Mouse (Mus musculus) intestine, postnatal 0 days (tissue): ENCODE measurements around the gene Etfdh. TPM values are rescaled to one million over a fixed set of nuclear protein-coding genes. Genes with fewer than 3 reads are reported as not detected.

ENCODE experiments used
- ATAC-seq: fragments of 200-750 bp; cut with Nextera tagmentation; 2 replicates; pipeline ENCODE4 v1.8.0; 2017; ENCODE audit warnings: mild to moderate bottlenecking, moderate TSS enrichment, moderate library complexity
- H3K27ac ChIP-seq: fragments of 300-500 bp; sonication (generic); 2 replicates; pipeline ENCODE4 v1.5.1; 2014; ENCODE audit warnings: mild to moderate bottlenecking, low read depth, low read length, moderate library complexity
- H3K27me3 ChIP-seq: fragments of 300-500 bp; sonication (generic); replicated peaks from 2 replicates; pipeline ENCODE4 v1.6.1; 2014; ENCODE audit warnings: low read length, mixed read lengths; ENCODE audit not compliant: control insufficient read depth, insufficient read depth
- H3K36me3 ChIP-seq: fragments of 300-500 bp; sonication (generic); 2 replicates; pipeline ENCODE4 v1.6.1; 2014; ENCODE audit warnings: mild to moderate bottlenecking, moderate library complexity; ENCODE audit not compliant: control insufficient read depth, insufficient read depth
- H3K4me1 ChIP-seq: fragments of 300-500 bp; sonication (generic); replicated peaks from 2 replicates; pipeline ENCODE4 v1.6.1; 2014; ENCODE audit warnings: antibody characterized with exemption, low read length, mixed read lengths; ENCODE audit not compliant: control insufficient read depth, insufficient read depth
- H3K4me2 ChIP-seq: fragments of 300-500 bp; sonication (generic); replicated peaks from 2 replicates; pipeline ENCODE4 v1.6.1; 2014; ENCODE audit warnings: low read depth, mild to moderate bottlenecking, moderate library complexity
- H3K4me3 ChIP-seq: fragments of 300-500 bp; sonication (generic); 2 replicates; pipeline ENCODE4 v1.5.1; 2014; ENCODE audit warnings: low read depth, low read length
- H3K9ac ChIP-seq: fragments of 300-500 bp; sonication (generic); 2 replicates; pipeline ENCODE4 v1.6.1; 2014; ENCODE audit warnings: mild to moderate bottlenecking, low read depth, low read length
- H3K9me3 ChIP-seq: fragments of 300-500 bp; sonication (generic); 2 replicates; pipeline ENCODE4 v1.6.1; 2016; ENCODE audit warnings: mixed run types; ENCODE audit not compliant: control insufficient read depth
- CTCF ChIP-seq: sonication (generic); IDR thresholded peaks from 2 replicates; pipeline ENCODE4 v1.5.1; 2016; ENCODE audit warnings: low read depth, mild to moderate bottlenecking, control low read depth, antibody characterized with exemption, moderate library complexity
- WGBS: fragments of 180-500 bp; shearing (Covaris S2); extraction: QIAGEN DNeasy Blood & Tissue Kit; methylation state at CpG from one replicate; pipeline ENCODE4 v1.1.7; 2014; 5-methylcytosine and 5-hydroxymethylcytosine counted together
- polyA plus RNA-seq: library from polyadenylated mRNA; unstranded; fragments of >200 nt; fragmentation: Nextera tagmentation; extraction: Ambion mirVana; gene quantifications from 2 replicates; pipeline ENCODE4 v1.2.1, GENCODE M21; 2015

Gene Etfdh
- polyA plus RNA-seq, 1 experiment from 2014 or later: 111 TPM

DNA sequence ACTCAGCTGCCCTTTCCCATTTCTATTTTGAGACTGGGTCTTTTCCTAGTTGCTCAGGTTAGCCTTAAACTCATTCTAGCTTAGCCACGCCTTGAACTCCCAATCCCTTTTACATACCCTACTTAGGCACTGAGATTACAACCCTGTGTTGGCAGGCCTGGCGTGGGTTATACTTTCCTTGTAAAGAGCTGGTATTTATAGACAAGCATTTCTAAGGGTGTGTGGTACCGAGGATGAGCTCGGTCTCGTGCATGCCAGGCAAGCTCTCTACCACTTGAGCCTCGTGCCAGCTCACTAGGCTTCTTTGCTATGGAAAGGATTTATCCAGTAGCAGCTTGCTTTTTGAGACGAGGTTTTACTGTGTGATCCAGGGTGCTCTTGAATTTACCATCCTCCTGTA, 33.8 kb downstream of the Etfdh start:
- TF ChIP-seq CTCF: no peak
- Histone ChIP-seq H3K9ac (no peak overlapping the region), H3K27ac (no peak overlapping the region), H3K4me3 (no peak overlapping the region), H3K9me3 (no peaks in the 10 kb centered on the region), H3K4me1 (no peaks in the 10 kb centered on the region), H3K4me2 (no peak overlapping the region), H3K27me3 (no peaks in the 10 kb centered on the region), H3K36me3 (peaks cover 36% of the 10 kb centered on the region)
- ATAC-seq: no peak
- WGBS: 90% methylated on average over 7 of the region's 7 CpGs

DNA sequence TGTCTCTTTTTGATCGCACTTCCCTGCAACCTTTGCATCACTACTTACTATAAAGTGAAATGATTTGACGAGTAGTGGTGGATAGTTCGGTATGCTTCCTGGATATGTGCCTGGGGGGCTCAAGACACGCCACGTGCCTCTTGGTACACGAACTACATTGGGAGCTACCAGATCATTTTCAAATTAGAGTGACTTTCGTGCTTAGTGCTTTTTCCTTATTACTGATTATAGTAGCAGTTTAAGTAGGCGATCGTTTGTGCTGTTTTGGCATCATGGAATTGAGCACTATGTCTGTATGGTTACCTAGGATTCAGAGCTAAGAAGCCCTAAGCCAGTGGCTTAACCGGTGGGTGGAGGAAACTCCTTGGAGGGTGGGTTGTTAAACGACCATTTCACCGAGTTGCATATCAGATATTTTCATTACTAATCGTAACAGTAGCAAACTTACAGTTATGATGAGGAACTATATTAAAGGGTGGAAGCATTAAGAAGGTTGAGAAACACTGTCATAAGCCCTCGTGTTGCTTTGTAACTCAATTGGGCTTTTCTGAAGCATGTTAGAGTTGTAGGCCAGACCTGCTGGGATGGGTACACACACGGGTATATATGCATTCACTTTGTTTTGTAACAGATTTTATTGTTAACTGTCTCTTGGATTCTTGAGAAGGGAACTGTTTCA, 37.4 kb downstream of the Etfdh start:
- Histone ChIP-seq H3K4me2 (peak overlapping the region; percentile 68), H3K27me3 (no peaks in the 10 kb centered on the region), H3K4me1 (no peaks in the 10 kb centered on the region), H3K27ac (peak overlapping the region; percentile 86), H3K9ac (peak overlapping the region; percentile 87), H3K36me3 (peaks cover 20% of the 10 kb centered on the region), H3K4me3 (peak overlapping the region; percentile 93), H3K9me3 (no peaks in the 10 kb centered on the region)
- under 1% methylated on average over 15 of the region's 15 CpGs for WGBS
- TF ChIP-seq CTCF: no peak
- no peak for ATAC-seq

DNA sequence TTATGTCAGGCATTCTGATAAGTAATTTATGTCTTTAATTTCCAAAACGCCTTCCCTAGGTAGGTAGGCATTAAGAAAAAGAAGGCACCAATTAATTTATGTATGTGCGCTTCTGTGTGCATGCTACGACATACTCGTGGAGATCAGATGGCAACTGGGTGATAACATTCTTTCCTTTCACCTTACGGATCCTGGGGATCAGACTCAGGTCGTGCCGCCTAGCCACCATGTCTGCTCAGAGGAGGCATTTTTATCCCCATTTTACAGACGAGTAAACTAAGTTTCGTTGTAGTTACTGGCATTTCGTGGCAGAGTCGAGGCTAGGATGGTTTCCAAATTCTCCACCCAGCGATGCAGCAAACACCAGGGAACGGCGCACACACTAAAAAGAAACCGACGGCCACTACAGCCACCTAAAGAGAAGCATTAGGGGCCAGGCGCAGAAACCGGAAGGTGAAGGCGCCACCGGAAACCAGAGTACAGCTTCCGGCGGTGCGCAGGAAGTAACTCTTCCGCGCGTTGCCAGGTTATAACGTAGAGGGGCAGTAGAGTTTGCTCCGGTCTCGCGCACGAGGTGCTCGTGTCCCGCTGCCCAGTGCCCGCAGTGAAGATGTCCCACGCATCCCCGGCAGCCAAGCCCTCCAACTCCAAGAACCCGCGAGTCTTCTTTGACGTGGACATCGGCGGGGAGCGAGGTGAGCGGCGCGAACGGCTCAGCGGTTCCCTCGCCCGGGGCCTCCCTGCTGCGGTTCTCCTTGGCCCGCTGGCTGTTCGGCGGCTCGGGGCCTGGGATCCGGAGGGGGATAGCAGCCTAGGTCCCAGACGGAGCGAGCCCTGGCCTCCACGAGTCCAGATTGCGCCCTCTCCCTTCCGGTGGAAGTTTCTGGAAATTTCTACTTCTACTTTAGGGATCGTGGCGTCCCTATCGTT, 38.2 kb downstream of the Etfdh start, which contains the start of gene Ppid:
TSS of gene Ppid (plus strand) at position 480 of the 930 bp plus-strand sequence.
- 3% methylated on average over 63 of the region's 63 CpGs for WGBS
- H3K4me2 ChIP-seq: peak within 1 kb of the TSS; percentile 68
- H3K27me3 ChIP-seq: no peaks in the 10 kb centered on the region
- H3K9ac ChIP-seq: peak within 1 kb of the TSS; percentile 87
- H3K4me1 ChIP-seq: no peaks in the 10 kb centered on the region
- no peaks in the 10 kb centered on the region for H3K9me3 ChIP-seq
- peak within 1 kb of the TSS; percentile 86 for H3K27ac ChIP-seq
- peak within 1 kb of the TSS; percentile 93 for H3K4me3 ChIP-seq
- peak; percentile 43 for TF ChIP-seq CTCF
- H3K36me3 ChIP-seq: peaks cover 13% of the 10 kb centered on the region
- peak; percentile 82 for ATAC-seq

DNA sequence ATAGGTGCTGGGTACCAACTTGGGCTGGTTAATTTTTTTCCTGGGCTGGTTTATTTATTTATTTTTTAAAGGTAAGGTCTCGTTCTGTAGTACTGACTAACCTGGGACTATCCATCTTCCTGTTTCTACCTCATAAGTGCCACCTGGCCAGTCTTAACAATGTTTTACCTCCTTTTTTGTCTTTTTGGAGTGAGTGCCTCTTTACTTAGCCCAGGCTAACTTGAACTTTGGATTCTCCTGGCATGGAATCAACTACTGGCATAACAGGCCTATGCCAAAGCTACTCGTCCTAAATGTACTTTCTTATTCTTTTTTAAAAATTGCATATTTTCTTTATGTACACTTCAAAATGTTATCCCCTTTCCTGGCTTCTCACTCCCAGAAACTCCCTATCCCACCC, 39.6 kb downstream of the Etfdh start:
- no peaks in the 10 kb centered on the region for H3K27me3 ChIP-seq
- WGBS: 72% methylated on average over 2 of the region's 2 CpGs
- no peak overlapping the region for H3K27ac ChIP-seq
- no peak for TF ChIP-seq CTCF
- no peak overlapping the region for H3K9ac ChIP-seq
- H3K9me3 ChIP-seq: no peaks in the 10 kb centered on the region
- no peak overlapping the region for H3K4me2 ChIP-seq
- no peak overlapping the region for H3K4me3 ChIP-seq
- peaks cover 4% of the 10 kb centered on the region; the same call in 1 of the 2 replicates for H3K36me3 ChIP-seq
- H3K4me1 ChIP-seq: no peaks in the 10 kb centered on the region
- ATAC-seq: no peak

DNA sequence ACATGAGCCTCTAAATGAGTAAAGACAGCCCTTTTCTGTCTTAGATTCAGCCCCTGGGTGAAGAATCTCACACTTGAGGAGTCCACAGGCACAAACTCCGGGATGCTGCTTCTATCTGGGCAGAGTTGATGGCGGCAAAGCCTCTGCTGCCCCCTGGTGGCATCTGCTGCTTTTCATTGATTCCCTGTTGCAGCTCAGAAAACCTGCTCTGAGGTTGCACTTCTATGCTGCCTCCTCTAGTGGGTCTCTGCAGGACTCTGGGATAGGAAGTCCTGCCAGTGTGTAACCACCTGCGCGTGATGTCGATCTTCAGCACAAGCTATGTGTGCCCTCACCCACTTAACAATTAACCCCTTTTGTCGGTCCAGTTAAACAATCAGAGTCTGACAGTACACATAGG, 42.5 kb downstream of the Etfdh start:
- Histone ChIP-seq H3K9ac (no peak overlapping the region), H3K36me3 (no peaks in the 10 kb centered on the region), H3K9me3 (no peaks in the 10 kb centered on the region), H3K4me1 (no peaks in the 10 kb centered on the region), H3K4me3 (no peak overlapping the region), H3K27me3 (no peaks in the 10 kb centered on the region), H3K4me2 (no peak overlapping the region; the same call in 1 of the 2 replicates), H3K27ac (no peak overlapping the region)
- peak; percentile 99 for TF ChIP-seq CTCF
- peak; percentile 80 for ATAC-seq
- 3% methylated on average over 6 of the region's 6 CpGs for WGBS

DNA sequence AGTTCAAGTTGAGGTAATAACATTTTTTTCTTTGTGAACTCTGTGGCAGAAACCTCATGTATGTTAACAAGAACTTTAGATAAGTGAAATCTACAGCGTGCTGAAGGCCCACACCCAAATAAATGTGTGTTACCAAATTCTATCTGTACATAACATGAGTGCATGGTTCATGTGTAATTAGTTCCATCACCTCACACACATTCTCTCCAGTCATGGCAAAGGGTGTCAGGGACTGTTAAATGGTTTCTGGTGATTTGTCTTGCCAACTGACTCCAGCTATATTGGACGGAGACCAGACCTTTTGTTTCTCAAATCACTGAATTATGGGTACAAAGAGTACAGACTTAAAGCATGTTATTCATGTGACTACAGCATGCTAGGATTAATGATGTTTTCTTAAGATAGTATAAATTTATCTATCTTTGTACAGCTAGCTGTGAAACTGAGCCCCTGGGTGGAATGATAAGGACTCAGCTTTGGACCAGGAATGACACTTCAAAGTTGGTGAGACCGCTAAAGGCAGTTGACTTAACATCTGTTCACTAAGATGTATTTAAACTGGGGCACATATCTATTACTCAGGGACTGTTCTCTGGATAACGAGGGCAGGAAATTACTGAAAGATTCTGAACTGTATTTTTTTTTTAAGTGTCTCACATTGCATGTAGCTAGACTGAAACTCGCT, 49.3 kb downstream of the Etfdh start:
- Histone ChIP-seq H3K27ac (no peak overlapping the region), H3K27me3 (no peaks in the 10 kb centered on the region), H3K9me3 (no peaks in the 10 kb centered on the region), H3K4me3 (no peak overlapping the region), H3K4me2 (no peak overlapping the region), H3K36me3 (no peaks in the 10 kb centered on the region), H3K4me1 (no peaks in the 10 kb centered on the region), H3K9ac (no peak overlapping the region)
- no peak for TF ChIP-seq CTCF
- WGBS: 47% methylated on average over 5 of the region's 5 CpGs
- ATAC-seq: no peak
